Mouse (Mus musculus) c-Kit-negative CD71-positive TER-119-positive erythroid progenitor cells, embryonic 14.5 days (primary cell): ENCODE results near the gene Gtf2ird2.

Source experiments
- DNase-seq: peaks from one replicate; pipeline ENCODE4 v3.0.0-alpha.2; 2013; ENCODE audit warnings: low read depth, low spot score

Gtf2ird2 gene

GRCm38 (mm10) chr5:134266404-134266803, 82.6 kb downstream of the Gtf2ird2 start:
- no peak for DNase-seq

DNA sequence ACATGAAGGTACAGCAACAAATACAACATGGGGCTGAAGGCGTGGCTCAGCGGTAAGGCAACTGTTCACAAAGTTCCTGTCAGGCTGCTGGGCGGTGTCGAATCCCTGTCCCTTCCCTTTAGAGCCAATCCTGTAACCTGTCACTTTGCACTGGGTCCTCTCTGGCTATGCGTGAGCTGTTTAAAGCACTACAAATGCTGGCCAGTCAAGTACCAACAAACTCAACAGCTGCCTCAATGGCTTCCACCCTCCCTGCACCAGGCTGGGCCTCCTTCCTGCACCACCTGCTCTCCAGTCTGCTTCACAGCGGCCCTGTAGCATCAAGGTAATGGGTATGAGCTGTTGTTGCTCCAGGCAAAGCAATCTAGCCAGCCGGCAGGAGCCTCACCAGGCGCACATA, 84.9 kb downstream of the Gtf2ird2 start:
- DNase-seq, result no peak

- DNase-seq, result no peak
These were observed 85.9 kb downstream of the Gtf2ird2 start for GRCm38 (mm10) chr5:134269751-134270150.

GRCm38 (mm10) chr5:134270566-134270965, 86.7 kb downstream of the Gtf2ird2 start:
- no peak for DNase-seq

DNA sequence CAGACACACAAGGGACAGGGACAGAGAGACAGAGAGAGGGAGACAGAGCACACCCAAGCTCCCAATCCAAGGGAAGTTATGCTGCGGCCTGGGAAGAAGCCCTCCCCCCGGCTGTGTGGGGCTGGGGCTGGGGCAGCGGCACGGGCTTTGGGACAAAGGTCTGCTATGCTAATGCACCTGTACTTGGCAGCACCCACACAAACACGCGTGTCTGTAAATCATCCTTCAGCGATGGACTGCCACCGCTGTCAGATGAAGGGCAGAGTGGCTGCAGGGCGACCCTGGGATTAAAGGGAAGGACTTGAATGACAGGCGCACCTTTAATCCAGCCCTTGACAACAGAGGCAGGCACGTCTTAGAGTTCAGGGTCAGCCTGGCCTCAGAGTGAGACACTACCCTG, 87.6 kb downstream of the Gtf2ird2 start:
- DNase-seq, result no peak

GRCm38 (mm10) chr5:134272761-134273160, 88.9 kb downstream of the Gtf2ird2 start:
- DNase-seq, result no peak

GRCm38 (mm10) chr5:134273761-134274160, 89.9 kb downstream of the Gtf2ird2 start:
- DNase-seq, result no peak
